Mouse (Mus musculus) mesoderm, embryonic 11.5 days (tissue): ENCODE results near the gene Nfyc.
A peak's percentile ranks its signal among the peaks of the same experiment; 100 is the strongest.

ENCODE experiments used
- DNase-seq: peaks from one replicate; pipeline ENCODE4 v3.0.0-alpha.2; 2012; ENCODE audit warnings: low read depth, low spot score

Gene Nfyc

DNA sequence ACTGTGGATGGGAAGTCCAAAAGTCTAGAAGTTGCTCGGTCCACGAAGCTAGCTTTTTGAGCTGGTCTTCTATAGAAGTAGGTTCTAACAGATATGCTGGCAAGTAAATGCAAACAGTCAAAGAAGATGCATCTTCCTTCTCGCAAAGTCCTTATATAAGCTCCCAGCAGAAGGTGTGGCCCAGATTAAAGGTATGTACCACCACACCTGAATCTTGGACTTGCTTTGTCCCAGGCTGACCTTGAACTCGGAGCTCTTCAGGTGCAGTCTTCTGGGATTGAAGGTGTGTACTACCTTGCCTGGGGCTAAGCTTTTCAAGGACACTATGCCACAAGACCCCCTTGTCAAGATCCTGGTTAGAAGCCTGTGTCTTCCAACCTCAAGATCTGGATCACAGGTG is at the start of gene Nfyc:
Gene Nfyc (minus strand): TSS at position 101 of the 400 bp plus-strand sequence.
- no peak for DNase-seq

DNA sequence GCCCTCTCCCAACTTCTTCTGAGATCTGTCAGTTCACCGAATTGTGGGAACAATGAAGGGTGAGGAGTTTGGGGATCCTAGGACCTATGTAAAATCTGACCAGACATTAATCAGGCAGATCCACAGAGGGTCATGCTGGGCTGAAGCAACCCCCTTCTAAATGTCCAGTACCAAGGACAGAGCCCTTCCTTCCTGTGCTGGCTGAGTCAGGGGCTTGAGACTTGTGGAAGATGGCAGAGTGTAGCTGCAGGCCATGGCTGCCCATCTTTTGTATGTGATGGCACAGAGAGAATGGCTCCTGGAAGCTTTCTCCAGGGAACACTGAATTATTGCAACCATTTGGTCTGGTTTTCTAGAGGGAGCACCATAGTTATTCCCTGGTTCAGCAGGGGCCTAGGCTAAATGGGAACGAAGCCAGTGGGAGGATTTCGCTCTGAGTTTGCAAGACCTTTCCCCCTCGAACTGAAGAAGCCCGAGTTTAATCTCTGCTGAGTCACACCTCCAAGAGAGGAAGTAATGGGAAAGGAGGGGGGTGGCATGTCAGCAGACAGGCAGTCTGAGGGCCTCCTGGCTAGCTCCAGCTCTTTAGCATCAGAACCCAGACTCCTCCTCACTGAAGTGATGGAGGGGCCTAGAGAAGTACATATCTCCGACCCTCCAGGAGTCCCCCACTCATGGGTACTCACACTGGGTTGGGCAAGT is 49.5 kb upstream of the Nfyc start:
- no peak for DNase-seq

DNA sequence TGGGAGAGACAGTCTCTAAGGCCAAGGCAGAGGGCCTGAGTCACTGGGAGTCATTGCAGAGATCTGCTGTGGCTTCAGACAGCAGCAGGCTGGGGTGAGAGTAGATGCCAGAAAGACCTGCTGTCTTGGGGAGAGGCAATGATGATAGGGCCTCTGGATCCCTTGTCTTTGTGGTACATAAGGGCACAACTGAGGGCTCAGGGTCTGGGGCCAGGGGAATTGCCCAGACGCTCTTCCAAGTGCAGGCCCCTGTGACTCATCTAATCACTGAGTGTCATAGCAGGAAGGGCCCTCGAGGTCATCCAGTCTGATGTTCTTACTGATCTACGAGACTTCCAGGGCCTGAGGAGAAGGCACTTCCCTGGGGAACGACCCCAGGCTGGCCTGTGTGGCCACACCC is 48.0 kb upstream of the Nfyc start:
- peak; percentile 12 for DNase-seq

DNA sequence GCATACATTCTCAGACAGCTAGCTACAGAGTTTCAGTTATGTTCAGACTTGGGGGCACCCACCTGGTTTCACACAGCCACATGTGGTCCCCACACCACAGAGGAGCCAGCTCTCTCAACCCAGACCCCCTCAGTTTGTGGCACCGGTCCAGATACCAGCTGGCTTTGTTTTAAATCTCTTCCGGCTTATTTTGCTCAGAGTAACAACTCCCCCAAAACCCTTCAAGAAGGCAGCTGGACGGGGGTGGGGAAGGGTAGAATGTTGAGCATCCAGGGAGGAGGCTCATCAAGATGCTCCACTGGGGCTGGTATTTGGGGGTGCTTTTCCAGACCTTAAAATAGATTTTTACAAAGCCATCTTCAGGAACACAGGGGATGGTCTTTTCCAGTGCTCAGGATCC is 47.4 kb upstream of the Nfyc start:
- DNase-seq: no peak

- no peak for DNase-seq
These were observed 44.6 kb upstream of the Nfyc start for GRCm38 (mm10) chr4:120875961-120876360.

GRCm38 (mm10) chr4:120870262-120870748 is 38.9 kb upstream of the Nfyc start:
- no peak for DNase-seq

GRCm38 (mm10) chr4:120868988-120869387 is 37.6 kb upstream of the Nfyc start:
- no peak for DNase-seq

- no peak for DNase-seq
These were observed 36.9 kb upstream of the Nfyc start for GRCm38 (mm10) chr4:120868246-120868645.

GRCm38 (mm10) chr4:120866211-120866610 is 34.8 kb upstream of the Nfyc start:
- DNase-seq: peak; percentile 78

DNA sequence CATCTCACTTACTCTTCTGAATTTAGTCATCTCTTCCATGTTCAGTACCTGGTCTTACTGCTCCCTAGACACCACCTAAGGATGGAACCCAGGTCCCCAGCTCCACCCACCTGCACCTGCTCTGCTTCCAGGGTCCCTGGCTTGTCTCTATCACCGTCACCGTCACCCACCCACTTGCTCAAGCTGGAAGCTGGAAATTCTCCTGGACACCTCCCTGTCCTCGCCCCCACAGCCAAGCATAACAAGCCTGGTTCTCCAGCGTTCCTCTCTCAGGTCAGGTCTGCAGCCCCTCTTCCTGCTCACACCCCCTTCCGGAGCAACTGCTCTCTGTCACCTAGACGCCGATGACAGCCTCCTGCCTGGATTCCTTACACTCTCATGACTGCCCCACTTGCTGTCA is 28.5 kb upstream of the Nfyc start:
- DNase-seq: no peak

- DNase-seq: no peak
These were observed 25.0 kb upstream of the Nfyc start for GRCm38 (mm10) chr4:120856376-120856775.

GRCm38 (mm10) chr4:120855360-120856060 is 24.1 kb upstream of the Nfyc start:
- no peak for DNase-seq

DNA sequence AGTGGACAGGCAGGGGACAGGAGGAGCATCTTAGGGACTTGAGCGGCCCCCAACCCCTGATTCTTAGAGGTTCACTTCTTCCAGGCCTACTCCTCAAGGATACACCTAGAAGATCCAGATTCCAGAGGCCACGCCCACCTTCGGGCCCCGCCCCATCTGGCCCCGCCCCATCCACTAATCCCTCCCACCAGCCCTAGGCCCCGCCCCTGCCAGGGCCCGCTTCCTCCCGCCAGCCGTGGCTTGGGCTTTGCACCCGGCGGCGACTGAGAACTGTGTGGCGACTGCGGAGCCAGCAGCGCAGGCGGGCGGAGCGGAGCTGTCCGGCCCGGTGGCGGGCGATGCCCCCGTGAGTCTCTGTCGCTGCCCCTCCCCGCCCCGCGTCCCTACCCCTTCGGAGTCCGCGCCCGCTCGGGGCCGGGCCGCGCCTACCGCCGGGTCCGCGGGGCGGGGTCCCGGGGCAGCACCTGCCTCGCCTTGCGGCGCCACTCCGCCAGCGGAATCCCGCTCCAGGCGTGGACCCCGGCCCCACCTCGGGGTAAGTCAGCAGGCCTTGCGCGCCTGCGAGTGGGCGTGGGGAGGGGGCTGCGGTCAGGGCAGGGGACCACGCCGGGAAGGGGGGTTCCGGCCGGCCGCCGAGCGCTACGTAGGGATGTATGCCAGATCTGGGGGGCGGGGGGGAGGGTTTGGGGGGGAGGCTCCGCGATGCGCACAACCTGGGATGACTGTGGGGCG is 23.4 kb upstream of the Nfyc start, which contains the start of gene Rims3:
Gene Rims3 (plus strand): TSS at position 229 of the 732 bp plus-strand sequence.
- peak; percentile 57 for DNase-seq

DNA sequence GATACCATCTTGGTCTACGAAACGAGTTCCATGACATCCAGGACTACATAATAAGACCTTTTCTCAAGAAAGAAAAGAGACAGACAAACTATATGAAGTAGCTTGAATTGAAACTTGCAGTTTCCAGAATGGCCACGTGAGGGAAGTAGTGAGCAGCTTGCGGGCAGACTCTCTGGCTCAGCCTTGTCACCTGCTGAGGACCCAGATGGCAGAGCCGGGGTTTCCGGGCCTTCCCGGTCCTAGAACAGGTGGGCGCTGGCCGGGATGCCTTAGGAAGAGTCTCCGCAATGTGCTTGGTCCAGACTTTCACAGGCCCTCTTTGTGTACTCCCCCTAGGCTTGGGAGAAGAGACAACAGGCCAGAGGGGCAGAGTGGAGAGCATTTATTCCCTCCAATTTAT is 19.6 kb upstream of the Nfyc start:
- DNase-seq: peak; percentile 78

GRCm38 (mm10) chr4:120849451-120849850 is 18.1 kb upstream of the Nfyc start:
- DNase-seq: no peak

- DNase-seq: no peak
These were observed 17.5 kb upstream of the Nfyc start for GRCm38 (mm10) chr4:120848909-120849308.

- DNase-seq: no peak
These were observed 13.7 kb upstream of the Nfyc start for GRCm38 (mm10) chr4:120845098-120845497.

DNA sequence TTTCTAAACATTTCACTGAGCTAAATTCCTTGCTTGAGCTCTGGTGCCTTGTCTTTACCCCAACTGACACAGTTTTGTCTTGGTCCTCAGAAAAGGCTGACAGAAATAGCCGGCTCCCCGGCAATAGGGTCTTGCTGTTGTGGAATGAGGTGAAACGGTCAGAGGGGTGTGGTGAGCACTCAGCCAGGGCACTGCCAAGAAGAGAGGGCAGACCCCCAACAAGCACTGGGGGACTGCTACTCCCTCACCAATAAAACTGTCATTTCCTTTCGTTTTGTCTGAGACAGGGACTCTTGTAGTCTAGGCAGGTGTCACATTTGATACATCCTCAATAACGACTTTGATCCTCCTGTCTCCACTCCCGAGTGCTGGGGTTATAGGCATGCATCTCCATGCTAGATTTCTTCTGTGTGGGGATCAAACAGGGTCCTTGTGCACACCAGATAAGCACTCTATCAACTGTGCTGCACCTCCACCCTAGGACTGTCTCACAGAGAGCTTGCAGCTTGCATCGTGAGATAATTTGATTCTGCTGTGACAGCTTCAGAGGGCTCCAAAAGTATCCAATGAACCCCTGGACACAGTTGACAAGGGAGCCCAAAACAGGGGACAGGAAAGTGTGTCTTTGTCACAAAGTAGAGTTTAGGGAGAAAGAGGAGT is 13.2 kb upstream of the Nfyc start:
- no peak for DNase-seq

DNA sequence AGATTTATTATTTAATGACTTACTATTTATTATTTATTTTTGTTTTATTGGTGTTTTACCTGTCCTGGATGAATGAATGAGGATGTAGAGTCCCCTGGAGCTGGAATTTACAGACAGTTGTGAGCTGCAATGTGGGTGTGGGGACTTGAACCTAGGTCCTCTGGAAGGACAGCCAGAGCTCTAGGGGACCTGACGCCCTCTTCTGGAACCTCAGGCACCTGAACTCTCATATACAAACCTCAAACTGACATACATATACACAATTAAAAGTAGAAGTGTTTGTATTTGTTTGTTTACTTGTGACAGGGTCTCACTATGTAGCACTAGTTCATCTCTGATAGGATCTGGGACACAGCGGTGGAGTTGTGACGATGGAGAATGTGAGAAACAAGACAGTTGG is 10.0 kb upstream of the Nfyc start:
- DNase-seq: no peak

DNA sequence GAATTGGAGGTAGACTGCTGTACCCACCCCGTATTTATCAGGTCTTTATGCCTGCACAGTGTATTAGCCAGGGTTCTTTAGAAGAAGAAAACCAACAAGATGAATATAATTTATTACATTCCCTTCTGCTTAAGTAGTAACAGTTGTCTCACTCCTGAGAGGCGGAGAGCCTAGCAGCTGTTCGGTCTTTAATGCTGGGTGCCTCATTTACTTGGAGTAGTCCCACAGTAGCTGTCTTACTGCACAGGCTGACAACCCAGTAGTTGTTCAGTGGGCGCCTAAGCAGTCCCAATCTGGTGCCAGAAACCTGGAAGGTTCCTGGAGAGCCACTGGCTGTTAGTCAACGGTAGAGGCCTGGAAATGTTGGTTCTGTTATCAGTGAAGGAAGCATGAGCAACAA is 605 bp downstream of the Nfyc start:
- DNase-seq: no peak

GRCm38 (mm10) chr4:120826418-120826817 is 5.0 kb downstream of the Nfyc start:
- DNase-seq: no peak
